Mouse (Mus musculus): Measurements from ENCODE around the gene Chpf.

DNA sequence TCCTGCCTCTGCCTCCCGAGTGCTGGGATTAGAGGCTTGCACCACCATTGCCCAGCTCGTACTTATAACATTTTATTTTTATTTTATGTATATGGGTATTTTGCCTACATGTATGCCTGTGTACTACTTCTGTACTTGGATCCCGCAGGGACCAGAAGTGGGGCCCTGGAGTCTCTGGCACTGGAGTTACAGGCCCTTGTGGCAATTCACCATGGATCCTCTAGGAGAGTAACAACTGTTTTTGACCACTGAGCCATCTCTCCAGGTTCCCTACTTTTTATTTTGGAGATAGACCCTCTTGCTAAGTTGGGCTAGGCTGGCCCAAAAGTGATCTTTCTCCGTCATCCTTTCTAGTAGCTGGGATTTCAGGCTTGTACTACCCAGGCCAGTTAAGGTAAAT is 39.3 kb upstream of the Chpf start:
- TF ChIP-seq CTCF (IDR thresholded peaks at IDR 0.05; ENCODE audit: insufficient read depth, low read length): no peak
- no peak for TF ChIP-seq POLR2A (IDR thresholded peaks at IDR 0.05; ENCODE audit: borderline replicate concordance, extremely low read depth, low read depth, low read length)
